Mouse (Mus musculus) urinary bladder, postnatal 14 days (tissue): Measurements from ENCODE around the gene Lysmd2.
"Not testable (repeated sequence)": the region's sequence is repeated elsewhere in the genome, so short reads cannot be mapped to it uniquely, and the experiment has no call there.

Source experiments
- DNase-seq: peaks from one replicate; pipeline ENCODE4 v3.0.0; 2021; ENCODE audit warnings: low spot score

The Lysmd2 gene

DNA sequence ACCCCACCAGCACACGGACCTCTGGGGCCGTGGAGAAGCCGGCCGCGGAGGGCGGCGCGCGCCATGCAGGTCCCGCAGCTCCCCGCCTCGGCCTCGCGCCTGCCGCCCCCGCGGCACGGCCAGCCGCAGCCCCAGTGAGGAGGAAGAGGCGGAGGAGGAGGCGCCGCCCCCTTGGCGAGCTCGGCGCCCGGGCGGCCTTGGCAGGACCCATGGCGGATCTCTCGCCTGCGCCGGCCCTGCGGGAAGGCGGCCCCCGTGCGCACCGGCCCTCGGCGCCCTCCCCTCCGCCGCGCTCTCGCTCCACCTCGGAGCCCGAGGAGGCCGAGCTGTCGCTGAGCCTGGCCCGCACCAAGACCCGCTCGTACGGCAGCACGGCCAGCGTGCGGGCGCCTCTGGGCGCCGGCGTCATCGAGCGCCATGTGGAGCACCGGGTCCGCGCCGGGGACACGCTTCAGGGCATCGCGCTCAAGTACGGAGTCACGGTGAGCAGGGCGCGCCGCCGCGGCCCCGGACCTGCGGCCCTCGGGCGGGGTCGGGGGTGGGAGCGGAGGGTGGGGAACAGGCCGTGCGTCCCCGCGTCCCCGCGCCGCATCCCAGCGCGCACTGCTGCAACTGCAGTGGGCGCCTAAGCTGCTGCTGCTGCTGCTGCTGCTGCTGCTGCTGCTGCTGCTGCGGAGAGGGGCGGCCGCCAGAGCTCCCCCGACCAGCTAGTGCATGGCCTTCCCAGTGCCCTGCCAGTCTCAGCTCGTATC is at the start of gene Lysmd2:
TSS of gene Lysmd2 (plus strand) at position 186 of the 752 bp plus-strand sequence.
- DNase-seq: peak; percentile 79

DNA sequence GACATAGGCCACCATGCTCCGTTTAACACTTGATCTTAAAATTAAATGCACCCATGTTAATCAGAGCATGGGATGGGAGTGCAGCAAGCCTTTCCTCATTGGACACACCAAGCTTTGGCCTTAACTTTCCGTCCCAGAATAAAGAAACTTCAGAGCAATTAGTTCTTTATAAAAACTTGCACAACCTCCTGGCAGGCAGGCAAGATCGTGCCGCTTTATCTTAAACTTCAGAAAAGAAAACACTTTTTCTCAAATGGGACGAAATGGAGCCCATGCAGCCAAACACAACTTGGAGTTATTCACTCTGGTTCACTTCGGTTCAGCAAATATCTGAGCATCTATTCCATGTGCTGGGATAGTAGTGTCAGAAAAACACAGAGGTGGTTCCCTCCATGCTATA is 46.2 kb upstream of the Lysmd2 start:
- DNase-seq: no peak

DNA sequence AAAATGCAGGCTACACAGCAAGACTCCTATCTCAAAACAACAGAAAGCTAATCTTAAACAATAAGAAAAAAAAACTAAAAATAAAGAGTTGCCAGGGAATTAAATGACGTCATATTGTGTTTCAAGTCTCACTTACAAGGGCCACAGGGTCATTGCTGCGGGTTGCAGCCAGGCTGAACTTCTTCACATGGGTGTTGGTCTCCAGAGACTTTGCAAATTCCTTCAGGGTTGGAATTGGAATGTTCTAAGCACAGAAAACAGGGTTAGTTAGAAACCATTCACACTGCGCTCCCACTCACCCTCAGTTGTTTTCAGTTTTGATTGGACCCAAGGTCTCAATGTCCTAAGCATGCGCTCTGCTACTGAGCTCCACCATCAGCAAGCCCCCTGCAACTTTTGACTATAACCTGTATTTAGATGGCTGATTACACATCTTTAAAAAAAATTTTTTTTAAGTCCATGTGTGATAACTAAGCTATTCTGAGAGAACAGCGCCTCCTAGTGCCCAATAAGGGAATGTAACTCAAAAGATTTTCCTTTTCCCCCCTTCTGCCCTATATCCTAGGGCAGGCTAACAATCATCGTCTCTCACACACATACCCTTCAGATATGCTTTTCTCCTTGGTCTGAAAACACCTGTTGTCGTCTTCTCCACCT is 43.7 kb upstream of the Lysmd2 start:
- no peak for DNase-seq

DNA sequence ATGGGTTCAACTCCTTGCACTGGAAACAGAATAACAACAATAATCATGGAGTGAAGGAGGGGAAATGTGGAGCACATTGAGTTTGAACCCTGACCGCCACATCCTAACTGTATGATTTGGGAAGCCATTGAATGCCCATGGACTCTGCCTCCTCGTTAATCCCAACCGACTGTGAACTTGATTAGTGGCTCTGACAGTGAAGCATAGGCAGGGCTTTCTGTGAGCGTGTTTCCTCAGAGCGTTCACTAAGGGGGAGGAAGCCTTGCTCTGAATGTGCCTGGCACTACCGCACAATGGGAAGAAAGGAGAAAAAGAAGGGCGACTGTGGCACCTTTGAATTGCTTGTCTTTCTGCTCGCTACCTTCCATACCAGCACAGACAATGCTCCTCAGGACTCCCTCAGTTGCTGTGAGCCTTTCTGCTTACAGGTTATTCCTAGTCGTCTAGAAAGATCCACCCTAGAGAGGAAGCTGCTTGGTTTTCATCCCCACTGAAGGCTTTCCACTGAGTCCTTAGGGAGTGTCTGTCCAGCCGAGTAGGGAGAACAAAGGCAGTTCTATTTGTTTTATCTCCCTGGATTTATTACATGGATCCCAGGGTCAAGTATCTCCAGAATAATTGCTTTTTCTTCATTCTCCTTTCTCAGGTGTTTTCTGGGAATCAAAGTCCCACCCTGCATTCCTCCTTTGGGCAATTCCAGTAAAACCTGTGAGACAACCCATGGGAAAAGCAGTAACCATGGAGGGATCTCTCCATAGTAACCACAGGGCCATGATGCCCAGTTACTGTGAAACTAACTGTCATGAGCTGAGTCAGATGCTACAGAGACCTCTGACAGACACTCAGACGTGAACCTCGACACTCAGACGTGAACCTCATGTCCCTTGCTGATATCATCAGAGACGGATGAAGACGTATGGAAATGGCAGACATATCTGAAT is 35.4 kb upstream of the Lysmd2 start:
- no peak for DNase-seq

DNA sequence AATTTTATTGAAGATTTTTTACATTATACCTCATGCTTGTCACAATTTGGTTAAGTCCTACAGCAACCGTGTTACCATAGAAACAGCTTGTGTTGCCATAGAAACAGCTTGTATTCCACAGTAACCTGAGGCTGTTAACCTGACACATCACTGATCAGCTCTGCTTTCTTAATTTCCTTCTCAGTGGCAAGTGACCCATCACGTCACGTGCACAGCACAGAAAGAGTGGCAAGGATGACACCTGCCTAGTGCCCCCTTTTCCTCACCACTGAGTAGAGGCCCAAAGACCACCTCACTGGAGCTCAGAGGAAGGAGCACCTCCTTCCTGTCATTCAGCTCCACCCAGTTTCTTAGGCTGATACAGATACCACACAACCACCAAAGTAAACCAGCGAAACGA is 32.1 kb upstream of the Lysmd2 start:
- no peak for DNase-seq

DNA sequence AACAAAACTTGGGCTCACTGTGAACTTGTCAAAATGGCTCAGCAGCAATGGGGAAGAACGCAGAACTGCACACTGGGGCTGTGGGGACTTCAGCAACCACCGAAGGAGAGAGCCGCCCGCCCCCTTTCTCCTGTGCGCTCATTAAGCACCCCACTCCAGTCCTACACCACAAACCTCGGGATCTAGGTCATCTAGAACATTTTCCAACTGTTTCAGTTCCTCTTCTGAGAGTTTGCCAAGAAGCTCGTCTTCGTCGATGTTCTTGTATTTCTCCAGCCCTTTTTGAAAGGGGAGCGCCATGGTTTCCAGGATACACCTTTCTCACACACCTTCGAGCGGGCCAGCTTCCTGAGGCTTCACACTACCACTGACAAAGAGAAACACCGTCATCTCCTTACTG is 28.5 kb upstream of the Lysmd2 start:
- DNase-seq: no peak

DNA sequence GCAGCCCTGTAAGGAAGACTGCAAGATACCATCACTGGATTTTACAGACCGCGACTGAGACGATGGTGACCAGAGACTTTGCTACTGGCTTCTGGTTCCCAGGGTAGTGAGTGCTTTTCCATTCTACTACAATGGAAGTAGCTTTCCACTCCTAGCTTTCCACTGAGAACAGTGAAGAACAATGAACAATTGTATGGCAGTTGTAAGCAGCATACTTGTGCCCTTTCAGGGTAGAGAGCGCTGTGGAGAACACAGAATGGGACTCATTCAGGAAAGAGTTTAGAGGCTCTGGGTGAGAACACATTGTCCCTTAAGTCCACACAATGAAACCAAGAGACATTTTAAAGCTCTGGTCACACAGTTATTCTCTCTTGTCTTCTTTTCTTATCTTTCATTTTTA is 27.9 kb upstream of the Lysmd2 start:
- no peak for DNase-seq

DNA sequence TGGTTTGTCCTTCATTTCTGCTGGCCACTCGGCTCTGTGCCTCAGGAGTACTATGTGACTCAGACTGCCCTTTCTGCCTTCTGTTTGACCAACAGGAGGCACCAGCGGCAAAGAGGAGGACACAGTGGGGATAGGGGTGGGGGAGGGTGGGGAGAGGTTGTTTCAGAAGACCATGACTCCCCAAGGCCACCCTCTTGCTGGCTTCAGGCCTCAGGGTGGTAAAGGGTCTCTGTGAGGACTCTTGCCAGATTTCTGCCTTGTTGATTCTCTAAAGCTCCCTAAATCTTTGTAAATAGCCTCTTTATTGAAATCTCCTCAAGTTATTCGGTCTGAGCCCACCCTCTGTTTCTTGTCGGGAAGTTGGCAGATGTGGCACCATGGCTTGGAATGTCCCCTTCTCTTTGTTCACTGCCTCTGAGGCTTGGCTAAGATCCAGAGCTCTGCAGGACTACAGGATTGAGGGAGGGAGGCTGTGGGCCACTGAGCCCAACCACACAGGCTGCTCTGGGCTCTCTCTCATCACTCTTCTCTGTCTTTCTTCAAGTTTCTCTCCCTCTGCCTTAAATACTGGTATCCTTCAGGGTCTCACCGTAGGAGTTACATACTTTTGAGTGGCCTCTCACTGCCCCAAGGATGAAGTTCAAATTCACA is 26.2 kb upstream of the Lysmd2 start:
- no peak for DNase-seq

DNA sequence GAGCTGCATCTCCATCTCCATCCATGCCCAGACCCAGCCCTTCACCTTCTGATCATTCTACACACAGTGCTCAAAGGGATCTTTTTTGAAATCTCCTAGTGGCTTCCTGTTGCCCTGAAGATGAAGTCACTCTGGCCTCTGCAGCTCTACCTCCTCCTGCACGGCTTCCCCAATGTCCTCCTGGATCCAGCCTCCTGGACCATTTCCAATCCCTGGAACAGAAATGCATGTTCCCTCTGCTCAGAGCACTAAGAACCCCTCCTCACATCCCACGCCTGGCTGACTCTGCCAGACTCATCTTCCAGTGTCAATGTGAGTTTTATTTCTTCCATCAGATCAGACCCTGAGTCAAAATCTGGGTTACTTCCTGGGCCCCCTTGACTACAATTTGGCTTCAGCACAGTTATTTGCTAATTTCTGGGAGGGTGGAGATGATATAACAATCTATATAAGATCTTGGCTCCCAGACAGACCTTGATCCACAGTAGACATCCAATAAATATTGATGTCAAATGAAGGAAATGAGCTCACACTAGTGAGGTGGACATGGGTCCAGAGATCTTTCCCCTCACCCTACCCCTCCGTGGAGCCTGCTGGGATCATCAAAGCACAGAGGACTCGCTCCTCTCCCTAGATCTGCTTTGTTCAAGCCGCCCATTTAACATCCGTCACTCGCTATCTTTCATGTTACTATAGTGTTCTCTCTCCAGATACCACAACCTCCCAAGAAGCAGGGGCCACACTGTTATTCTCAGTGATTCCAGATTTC is 25.2 kb upstream of the Lysmd2 start:
- peak; percentile 42 for DNase-seq

DNA sequence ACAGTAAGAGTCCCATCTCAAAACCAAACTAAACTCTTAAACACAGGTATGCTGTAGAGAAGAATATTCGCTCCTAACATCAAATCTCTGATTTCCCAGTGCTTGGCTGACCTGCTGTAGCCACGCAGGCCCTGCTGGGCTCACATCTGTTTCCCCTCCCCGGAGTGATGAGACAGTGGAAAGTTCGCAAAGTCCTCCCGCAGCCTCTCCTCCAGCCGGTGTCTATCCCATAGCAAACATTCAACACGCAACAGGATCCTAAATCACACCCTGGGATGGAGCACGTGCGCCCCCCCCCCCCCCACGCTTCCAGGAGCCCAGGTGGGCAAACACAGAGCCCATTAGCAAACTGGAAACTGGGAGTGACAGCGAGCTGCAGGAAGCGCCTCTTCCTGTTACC is 24.0 kb upstream of the Lysmd2 start:
- DNase-seq: no peak

DNA sequence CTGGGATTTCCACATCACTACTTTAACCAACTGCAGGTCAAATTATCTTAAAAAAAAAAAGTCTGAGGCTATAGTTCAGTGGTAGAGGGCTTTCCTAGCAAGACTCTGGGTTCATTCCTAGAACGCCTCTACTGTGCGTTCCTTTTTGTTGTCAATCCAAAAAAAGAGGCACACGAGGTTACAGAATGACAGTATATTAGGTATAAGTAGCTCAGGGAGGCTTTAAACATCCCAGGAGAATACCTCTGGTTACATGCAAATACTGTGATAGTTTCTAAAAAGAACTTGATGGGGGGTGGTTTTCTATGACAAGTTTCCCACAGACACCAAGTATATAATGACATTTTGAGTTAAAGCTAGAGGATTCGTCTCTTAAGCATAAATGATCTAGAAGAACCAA is 18.0 kb upstream of the Lysmd2 start:
- DNase-seq: no peak

DNA sequence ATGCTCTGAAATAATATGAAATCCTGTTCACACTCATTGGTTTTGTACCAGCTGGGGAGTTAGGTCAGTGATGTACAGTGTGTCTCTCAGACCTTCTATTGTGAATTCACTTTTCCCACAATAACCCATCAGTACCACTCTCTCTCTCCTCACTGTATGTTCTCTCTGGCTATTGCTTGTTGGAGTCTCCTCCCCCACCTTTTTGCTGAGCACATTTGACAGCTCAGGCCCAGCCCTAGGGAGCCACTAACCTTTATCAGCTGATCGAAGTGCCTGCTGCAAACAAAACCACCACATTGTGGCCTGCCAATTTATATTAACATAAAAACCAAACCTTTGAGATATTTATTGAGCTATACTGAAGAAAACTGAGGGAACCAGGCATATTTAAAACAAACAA is 16.0 kb upstream of the Lysmd2 start:
- DNase-seq: no peak

DNA sequence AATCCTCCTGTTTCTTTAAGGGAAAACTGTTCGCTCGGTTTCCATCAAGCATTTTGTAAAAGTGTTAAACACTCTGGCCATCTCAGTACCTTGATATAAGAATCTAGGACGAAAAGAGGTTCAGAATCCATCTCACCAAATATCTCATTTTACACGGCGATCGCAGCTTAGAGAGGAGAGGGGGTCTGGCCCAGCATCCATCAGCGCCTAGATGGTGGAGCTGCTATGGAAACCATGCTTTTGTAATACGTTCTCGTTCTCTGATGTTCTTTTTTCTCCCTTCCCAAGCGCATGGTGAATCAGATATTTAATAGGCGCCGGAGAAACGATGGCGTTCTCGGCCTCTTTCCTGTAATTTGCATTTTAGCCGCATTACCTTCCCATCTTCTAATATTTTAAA is 15.6 kb upstream of the Lysmd2 start:
- no peak for DNase-seq

DNA sequence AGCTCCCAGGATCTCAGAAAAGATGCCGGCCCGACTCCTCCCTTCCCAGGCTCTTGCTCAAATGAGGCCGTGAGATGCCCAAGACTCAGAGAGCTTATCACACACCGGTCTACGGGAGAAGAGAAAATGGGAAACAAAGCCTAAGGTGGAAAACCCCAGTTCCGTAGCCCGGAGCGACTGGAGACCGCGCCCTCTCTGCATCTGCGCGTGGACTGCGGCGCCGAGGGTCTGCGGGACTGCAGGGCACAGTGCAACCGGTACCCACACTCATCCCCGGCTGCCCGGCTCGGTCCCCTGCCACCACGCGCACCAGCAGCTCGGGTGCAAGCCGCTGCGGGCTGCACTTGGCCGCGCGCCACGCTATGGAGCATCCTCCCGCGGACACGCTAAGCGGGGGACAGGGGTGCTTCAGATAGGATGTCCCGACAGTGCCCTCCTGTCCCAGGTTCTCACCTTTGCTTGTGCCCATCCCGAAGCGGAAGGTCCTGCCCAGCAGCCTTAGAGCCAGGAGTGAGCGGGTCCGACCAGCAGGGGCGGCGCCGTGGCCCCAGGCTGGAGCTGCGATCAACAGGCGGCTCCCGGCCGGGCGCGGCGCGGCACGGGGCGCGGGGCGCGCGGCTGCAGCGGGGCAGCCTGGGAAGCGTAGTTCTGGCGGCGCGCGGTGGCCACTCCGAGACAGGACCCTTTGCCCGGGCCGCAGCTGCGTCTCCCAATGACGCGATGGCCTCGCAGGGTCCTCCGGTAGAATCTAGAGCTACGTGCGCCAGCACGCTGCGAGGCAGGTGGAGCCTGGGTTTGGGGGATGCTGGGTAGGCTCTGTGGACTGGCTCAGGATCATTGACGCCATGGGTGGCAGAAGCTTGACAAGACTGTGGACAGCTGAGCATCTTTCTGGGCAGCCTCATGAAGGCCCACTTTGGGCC is 14.7 kb upstream of the Lysmd2 start, which contains the start of gene Tmod2:
TSS of gene Tmod2 (minus strand) at position 755 of the 923 bp plus-strand sequence.
- peak; percentile 37 for DNase-seq

DNA sequence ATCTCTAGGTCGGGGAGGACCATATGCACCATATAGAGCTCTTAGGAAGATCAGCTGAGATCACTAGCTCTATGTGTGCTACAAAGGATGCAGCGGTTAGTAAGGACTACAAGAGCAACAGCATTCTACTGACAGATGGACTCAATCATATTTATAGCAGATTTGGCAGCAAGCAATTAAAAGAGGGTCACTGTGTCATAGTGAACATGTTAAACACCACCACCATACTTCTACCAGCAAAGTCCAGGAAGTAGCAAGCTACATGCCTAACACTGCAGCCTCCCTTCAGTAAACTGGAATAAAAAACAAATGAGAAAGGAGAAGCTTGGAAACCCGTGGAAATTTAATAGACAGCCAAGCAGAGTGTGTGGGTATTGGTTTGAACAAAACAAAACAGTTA is 9.0 kb upstream of the Lysmd2 start:
- no peak for DNase-seq

DNA sequence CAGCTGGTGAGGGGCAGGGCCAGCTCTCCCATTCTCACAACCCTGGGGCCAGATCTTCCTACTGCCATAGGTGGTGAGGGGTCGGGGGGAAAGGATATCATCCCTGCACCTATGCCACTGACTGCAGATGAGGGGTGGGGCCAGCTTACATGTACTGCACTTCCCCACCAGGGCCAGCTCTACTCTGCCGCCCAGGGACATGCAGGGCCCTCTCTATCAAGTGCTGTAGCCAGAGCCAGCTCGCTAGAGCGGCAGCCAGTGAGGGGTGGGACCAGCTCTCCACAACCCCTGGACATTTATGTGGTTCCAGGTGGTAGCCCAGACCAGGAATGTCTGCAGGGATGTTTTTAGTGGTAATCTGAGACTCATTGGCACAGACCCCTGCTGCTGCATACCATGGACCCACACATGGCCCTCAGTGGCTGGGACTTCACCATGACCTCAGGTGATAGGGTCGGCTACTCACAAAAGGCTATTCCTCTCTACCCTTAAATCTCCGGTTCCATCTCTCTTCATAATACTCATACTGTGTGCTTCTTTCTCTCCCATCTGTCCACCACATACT is 6.6 kb upstream of the Lysmd2 start:
- no peak for DNase-seq

DNA sequence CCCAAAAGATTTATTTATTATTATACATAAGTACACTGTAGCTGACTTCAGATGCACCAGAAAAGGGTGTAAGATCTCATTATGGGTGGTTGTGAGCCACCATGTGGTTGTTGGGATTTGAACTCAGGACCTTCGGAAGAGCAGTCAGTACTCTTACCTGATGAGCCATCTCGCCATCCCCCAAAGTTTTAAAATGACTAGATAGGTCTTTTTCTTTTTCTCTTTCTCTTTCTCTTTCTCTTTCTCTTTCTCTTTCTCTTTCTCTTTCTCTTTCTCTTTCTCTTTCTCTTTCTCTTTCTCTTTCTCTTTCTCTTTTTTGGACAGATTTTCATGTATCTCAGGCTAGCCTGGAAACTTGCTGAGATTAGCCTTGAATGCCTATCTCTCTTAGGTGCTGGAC is 5.8 kb upstream of the Lysmd2 start:
- DNase-seq: not testable (repeated sequence)

DNA sequence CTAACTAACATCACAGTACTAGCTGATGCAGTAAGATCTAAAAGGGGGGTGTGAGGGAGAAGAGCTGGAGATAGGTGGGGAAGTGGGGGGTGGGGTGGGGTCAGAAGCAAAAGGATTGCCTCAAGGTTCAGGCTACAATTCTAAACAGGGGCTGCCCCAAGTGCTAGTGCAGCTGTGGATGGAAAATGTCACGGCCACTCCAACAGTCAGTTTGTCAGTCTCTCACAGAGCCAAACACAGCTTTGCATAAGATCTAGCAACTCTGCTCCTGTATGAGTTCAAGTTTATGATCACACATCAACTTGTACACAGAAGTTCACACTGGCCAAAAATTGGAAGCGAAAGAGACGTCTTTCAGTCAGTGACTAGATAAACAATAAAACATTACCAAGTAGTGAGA is 4.1 kb upstream of the Lysmd2 start:
- no peak for DNase-seq

DNA sequence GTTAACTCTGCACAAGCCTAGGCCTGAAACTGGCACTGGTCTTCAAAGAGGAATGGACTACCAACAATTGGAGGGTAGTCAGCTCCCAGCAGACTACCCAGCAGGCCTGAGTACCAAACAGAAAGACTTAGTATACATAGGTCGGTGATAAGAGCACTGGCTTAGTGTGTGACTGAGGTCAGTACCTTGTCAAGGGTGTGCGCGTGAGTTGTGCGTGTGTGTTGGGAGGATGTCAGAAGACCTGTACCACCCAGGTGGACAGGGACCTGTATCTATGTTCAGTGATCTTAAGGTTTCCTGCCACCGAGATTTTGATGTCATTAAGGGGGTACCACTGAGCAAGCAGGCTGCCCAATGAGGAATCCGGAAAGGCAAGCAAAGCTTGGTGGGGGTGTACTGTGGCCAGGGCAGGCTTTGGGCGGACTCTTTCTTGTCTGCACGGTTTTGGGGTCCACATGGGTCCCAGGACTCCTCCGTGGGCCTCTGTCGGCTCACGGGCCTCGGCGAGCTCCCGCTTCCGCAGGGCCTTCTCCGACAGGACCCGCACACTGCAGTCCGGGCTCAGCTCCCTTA is 472 bp upstream of the Lysmd2 start:
- DNase-seq: no peak

DNA sequence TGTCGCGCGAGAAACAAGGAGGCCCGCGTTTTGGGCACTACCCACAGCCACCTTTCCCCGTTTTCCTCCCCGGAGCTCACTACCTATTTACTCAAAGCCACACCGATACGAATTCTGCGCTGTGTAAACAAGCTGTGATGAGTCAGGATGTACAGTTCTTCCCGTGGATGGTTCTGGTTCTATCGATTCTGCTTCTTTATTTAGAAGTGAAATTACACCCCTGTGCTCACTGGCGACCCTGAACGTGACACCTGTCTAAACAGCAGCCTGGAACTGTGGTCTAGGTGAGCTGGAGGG is 715 bp downstream of the Lysmd2 start:
- peak; percentile 47 for DNase-seq
